Mouse (Mus musculus) hindbrain, embryonic 12.5 days (tissue): ENCODE data around the gene Kif13a. TPM values are rescaled to one million over a fixed set of nuclear protein-coding genes. Genes with fewer than 3 reads are reported as not detected.

Experiments
- ATAC-seq: fragments of 200-750 bp; cut with Nextera tagmentation; 2 replicates; pipeline ENCODE4 v1.8.0; 2017; ENCODE audit warnings: moderate TSS enrichment; ENCODE audit not compliant: low FRiP score
- H3K27ac ChIP-seq: fragments of 300-500 bp; sonication (generic); 2 replicates; pipeline ENCODE4 v1.5.1; 2016; ENCODE audit warnings: mild to moderate bottlenecking
- H3K27me3 ChIP-seq: fragments of 300-500 bp; sonication (generic); 2 replicates; pipeline ENCODE4 v1.6.1; 2016; ENCODE audit warnings: mild to moderate bottlenecking
- H3K36me3 ChIP-seq: fragments of 300-500 bp; sonication (generic); 2 replicates; pipeline ENCODE4 v1.6.1; 2016; ENCODE audit warnings: mild to moderate bottlenecking
- H3K4me1 ChIP-seq: fragments of 300-500 bp; sonication (generic); 2 replicates; pipeline ENCODE4 v1.6.1; 2016
- H3K4me2 ChIP-seq: fragments of 300-500 bp; sonication (generic); replicated peaks from 2 replicates; pipeline ENCODE4 v1.6.1; 2016; ENCODE audit warnings: mild to moderate bottlenecking
- H3K4me3 ChIP-seq: fragments of 300-500 bp; sonication (generic); 2 replicates; pipeline ENCODE4 v1.5.1; 2016; ENCODE audit warnings: mild to moderate bottlenecking
- H3K9ac ChIP-seq: fragments of 300-500 bp; sonication (generic); 2 replicates; pipeline ENCODE4 v1.6.1; 2016; ENCODE audit warnings: mild to moderate bottlenecking, moderate library complexity
- H3K9me3 ChIP-seq: fragments of 300-500 bp; sonication (generic); replicated peaks from 2 replicates; pipeline ENCODE4 v1.6.1; 2016; ENCODE audit warnings: mild to moderate bottlenecking
- WGBS: fragments of 180-500 bp; shearing (Covaris S2); methylation state at CpG from one replicate; pipeline ENCODE4 v1.1.7; 2016; 5-methylcytosine and 5-hydroxymethylcytosine counted together
- polyA plus RNA-seq: library from polyadenylated mRNA; unstranded; fragments of >200 nt; fragmentation: Nextera tagmentation; extraction: Ambion mirVana; gene quantifications from 2 replicates; pipeline ENCODE4 v1.2.1, GENCODE M21; 2016

Kif13a gene
- polyA plus RNA-seq, 1 experiment from 2014 or later = 22.3 TPM

GRCm38 (mm10) chr13:46727837-46728268 is 201.8 kb downstream of the Kif13a start, which contains the start of gene Nup153:
Gene Nup153, minus strand, starts transcription at chr13:46727940.
- Histone ChIP-seq H3K4me2 (peak within 1 kb of the TSS; percentile 80), H3K9me3 (no peaks in the 10 kb centered on the region), H3K36me3 (no peaks in the 10 kb centered on the region), H3K27ac (peak within 1 kb of the TSS; percentile 92), H3K4me1 (peaks cover 15% of the 10 kb centered on the region), H3K27me3 (no peaks in the 10 kb centered on the region), H3K9ac (peak within 1 kb of the TSS; percentile 96), H3K4me3 (peak within 1 kb of the TSS; percentile 100)
- WGBS = under 1% methylated on average over 41 of the region's 51 CpGs
- ATAC-seq = peak; percentile 97

- Histone ChIP-seq H3K9ac (peak overlapping the region; percentile 96), H3K4me2 (peak overlapping the region; percentile 80), H3K27me3 (no peaks in the 10 kb centered on the region), H3K9me3 (no peaks in the 10 kb centered on the region), H3K4me1 (peaks cover 15% of the 10 kb centered on the region), H3K4me3 (peak overlapping the region; percentile 100), H3K27ac (peak overlapping the region; percentile 92), H3K36me3 (no peaks in the 10 kb centered on the region)
- WGBS = under 1% methylated on average over 74 of the region's 85 CpGs
- ATAC-seq = peak; percentile 90
Measured at GRCm38 (mm10) chr13:46727038-46727836, 202.4 kb downstream of the Kif13a start.

- 1% methylated on average over 30 of the region's 30 CpGs for WGBS
- Histone ChIP-seq H3K36me3 (no peaks in the 10 kb centered on the region), H3K9ac (peak overlapping the region; percentile 96), H3K4me1 (peaks cover 15% of the 10 kb centered on the region), H3K4me2 (peak overlapping the region; percentile 80), H3K27me3 (no peaks in the 10 kb centered on the region), H3K27ac (peak overlapping the region; percentile 92), H3K4me3 (peak overlapping the region; percentile 100), H3K9me3 (no peaks in the 10 kb centered on the region)
- ATAC-seq = no peak
Measured at GRCm38 (mm10) chr13:46726288-46727037, 203.2 kb downstream of the Kif13a start.

GRCm38 (mm10) chr13:46725227-46725626 is 204.4 kb downstream of the Kif13a start:
- Histone ChIP-seq H3K27me3 (no peaks in the 10 kb centered on the region), H3K9me3 (no peaks in the 10 kb centered on the region), H3K27ac (no peak overlapping the region), H3K36me3 (no peaks in the 10 kb centered on the region), H3K4me2 (peak overlapping the region; percentile 80), H3K4me1 (peaks cover 15% of the 10 kb centered on the region), H3K9ac (no peak overlapping the region), H3K4me3 (no peak overlapping the region)
- 48% methylated on average over 2 of the region's 2 CpGs for WGBS
- ATAC-seq = no peak

- H3K27ac ChIP-seq = no peak overlapping the region
- no peak for ATAC-seq
- H3K9ac ChIP-seq = no peak overlapping the region
- no peaks in the 10 kb centered on the region for H3K9me3 ChIP-seq
- no peaks in the 10 kb centered on the region for H3K36me3 ChIP-seq
- no peaks in the 10 kb centered on the region for H3K27me3 ChIP-seq
- no peak overlapping the region for H3K4me3 ChIP-seq
- H3K4me1 ChIP-seq = peaks cover 15% of the 10 kb centered on the region
- H3K4me2 ChIP-seq = no peak overlapping the region
Measured at GRCm38 (mm10) chr13:46724371-46724770, 205.3 kb downstream of the Kif13a start.

- Histone ChIP-seq H3K36me3 (peaks cover 6% of the 10 kb centered on the region; the same call in 1 of the 2 replicates), H3K4me1 (peaks cover 15% of the 10 kb centered on the region), H3K4me2 (no peak overlapping the region), H3K27ac (no peak overlapping the region), H3K9me3 (no peaks in the 10 kb centered on the region), H3K4me3 (no peak overlapping the region), H3K9ac (no peak overlapping the region), H3K27me3 (no peaks in the 10 kb centered on the region)
- no peak for ATAC-seq
Measured at GRCm38 (mm10) chr13:46721009-46721408, 208.7 kb downstream of the Kif13a start.

- no peak for ATAC-seq
- no peaks in the 10 kb centered on the region for H3K27me3 ChIP-seq
- WGBS = 80% methylated on average over 5 of the region's 5 CpGs
Measured at GRCm38 (mm10) chr13:46718893-46719400, 210.7 kb downstream of the Kif13a start.

GRCm38 (mm10) chr13:46715976-46716639 is 213.6 kb downstream of the Kif13a start:
- Histone ChIP-seq H3K27me3 (no peaks in the 10 kb centered on the region), H3K9ac (no peak overlapping the region), H3K36me3 (peaks cover 28% of the 10 kb centered on the region), H3K4me3 (no peak overlapping the region), H3K4me1 (no peaks in the 10 kb centered on the region), H3K9me3 (no peaks in the 10 kb centered on the region), H3K4me2 (no peak overlapping the region), H3K27ac (no peak overlapping the region)
- ATAC-seq = no peak
- WGBS = 79% methylated on average over 3 of the region's 3 CpGs

More at GRCm38 (mm10) chr13:46718893-46719400, 210.7 kb downstream of the Kif13a start:
- Histone ChIP-seq H3K4me3 (no peak overlapping the region), H3K27ac (no peak overlapping the region), H3K9ac (no peak overlapping the region), H3K4me1 (no peaks in the 10 kb centered on the region), H3K36me3 (peaks cover 7% of the 10 kb centered on the region; the same call in 1 of the 2 replicates), H3K4me2 (no peak overlapping the region), H3K9me3 (no peaks in the 10 kb centered on the region)

- Histone ChIP-seq H3K27me3 (no peaks in the 10 kb centered on the region), H3K4me1 (no peaks in the 10 kb centered on the region), H3K9me3 (no peaks in the 10 kb centered on the region), H3K9ac (no peak overlapping the region), H3K36me3 (peaks cover 39% of the 10 kb centered on the region), H3K27ac (no peak overlapping the region), H3K4me2 (no peak overlapping the region), H3K4me3 (no peak overlapping the region)
- WGBS = 94% methylated on average over 5 of the region's 5 CpGs
- ATAC-seq = no peak
Measured at GRCm38 (mm10) chr13:46713486-46713885, 216.2 kb downstream of the Kif13a start.

- Histone ChIP-seq H3K4me2 (no peak overlapping the region), H3K9ac (no peak overlapping the region), H3K9me3 (no peaks in the 10 kb centered on the region), H3K4me3 (no peak overlapping the region), H3K27ac (no peak overlapping the region), H3K4me1 (no peaks in the 10 kb centered on the region), H3K27me3 (no peaks in the 10 kb centered on the region), H3K36me3 (peaks cover 10% of the 10 kb centered on the region)
- 84% methylated on average over 5 of the region's 5 CpGs for WGBS
- no peak for ATAC-seq
Measured at GRCm38 (mm10) chr13:46703138-46703537, 226.5 kb downstream of the Kif13a start.

- no peak overlapping the region for H3K4me3 ChIP-seq
- ATAC-seq = no peak
- H3K9ac ChIP-seq = no peak overlapping the region
- H3K4me1 ChIP-seq = no peaks in the 10 kb centered on the region
- WGBS = 90% methylated on average over 2 of the region's 2 CpGs
- H3K9me3 ChIP-seq = no peaks in the 10 kb centered on the region
- no peaks in the 10 kb centered on the region for H3K27me3 ChIP-seq
- peaks cover 18% of the 10 kb centered on the region for H3K36me3 ChIP-seq
- H3K27ac ChIP-seq = no peak overlapping the region
- H3K4me2 ChIP-seq = no peak overlapping the region
Measured at GRCm38 (mm10) chr13:46701486-46701885, 228.2 kb downstream of the Kif13a start.

GRCm38 (mm10) chr13:46699372-46699771 is 230.3 kb downstream of the Kif13a start:
- no peak for ATAC-seq
- Histone ChIP-seq H3K9ac (no peak overlapping the region), H3K27me3 (no peaks in the 10 kb centered on the region), H3K4me3 (no peak overlapping the region), H3K36me3 (peaks cover 23% of the 10 kb centered on the region), H3K9me3 (no peaks in the 10 kb centered on the region), H3K4me1 (no peaks in the 10 kb centered on the region), H3K27ac (no peak overlapping the region), H3K4me2 (no peak overlapping the region)
- 96% methylated on average over 1 of the region's 1 CpGs for WGBS
